Mouse (Mus musculus) hindbrain, embryonic 13.5 days (tissue): Measurements from ENCODE around the gene Cyth4. TPM values are rescaled to one million over a fixed set of nuclear protein-coding genes. Genes with fewer than 3 reads are reported as not detected.
A peak's percentile ranks its signal among the peaks of the same experiment; 100 is the strongest.

Experiments used
- ATAC-seq: fragments of 200-750 bp; cut with Nextera tagmentation; 2 replicates; pipeline ENCODE4 v1.8.0; 2017; ENCODE audit warnings: moderate TSS enrichment; ENCODE audit not compliant: low FRiP score
- H3K27ac ChIP-seq: fragments of 300-500 bp; sonication (generic); 2 replicates; pipeline ENCODE4 v1.5.1; 2015; ENCODE audit warnings: inconsistent platforms, mild to moderate bottlenecking, moderate library complexity
- H3K27me3 ChIP-seq: fragments of 300-500 bp; sonication (generic); 2 replicates; pipeline ENCODE4 v1.6.1; 2015; ENCODE audit warnings: mild to moderate bottlenecking, inconsistent platforms
- H3K36me3 ChIP-seq: fragments of 300-500 bp; sonication (generic); 2 replicates; pipeline ENCODE4 v1.6.1; 2015; ENCODE audit warnings: mild to moderate bottlenecking, inconsistent platforms
- H3K4me1 ChIP-seq: fragments of 300-500 bp; sonication (generic); replicated peaks from 2 replicates; pipeline ENCODE4 v1.6.1; 2015; ENCODE audit warnings: inconsistent platforms
- H3K4me2 ChIP-seq: fragments of 300-500 bp; sonication (generic); 2 replicates; pipeline ENCODE4 v1.6.1; 2015; ENCODE audit warnings: inconsistent platforms, mild to moderate bottlenecking, moderate library complexity
- H3K4me3 ChIP-seq: fragments of 300-500 bp; sonication (generic); 2 replicates; pipeline ENCODE4 v1.5.1; 2015; ENCODE audit warnings: mild to moderate bottlenecking, inconsistent platforms
- H3K9ac ChIP-seq: fragments of 300-500 bp; sonication (generic); 2 replicates; pipeline ENCODE4 v1.6.1; 2015; ENCODE audit warnings: mild to moderate bottlenecking, inconsistent platforms
- H3K9me3 ChIP-seq: fragments of 300-500 bp; sonication (generic); 2 replicates; pipeline ENCODE4 v1.6.1; 2016; ENCODE audit warnings: inconsistent platforms
- WGBS: fragments of 180-500 bp; shearing (Covaris S2); methylation state at CpG from one replicate; pipeline ENCODE4 v1.1.7; 2015; 5-methylcytosine and 5-hydroxymethylcytosine counted together
- polyA plus RNA-seq: library from polyadenylated mRNA; unstranded; fragments of >200 nt; fragmentation: Nextera tagmentation; extraction: Ambion mirVana; gene quantifications from 2 replicates; pipeline ENCODE4 v1.2.1, GENCODE M21; 2015

Gene Cyth4
- polyA plus RNA-seq, 1 experiment from 2014 or later, result 7.7 TPM

- Histone ChIP-seq H3K4me2 (no peak overlapping the region), H3K4me3 (no peak overlapping the region), H3K27ac (no peak overlapping the region), H3K27me3 (no peaks in the 10 kb centered on the region), H3K9me3 (no peaks in the 10 kb centered on the region), H3K9ac (no peak overlapping the region), H3K36me3 (no peaks in the 10 kb centered on the region), H3K4me1 (peaks cover 12% of the 10 kb centered on the region)
- ATAC-seq, result no peak
- 81% methylated on average over 6 of the region's 6 CpGs for WGBS
Measured at GRCm38 (mm10) chr15:78601180-78601579, 4.3 kb downstream of the Cyth4 start.

- H3K4me2 ChIP-seq, result no peak overlapping the region
- H3K9me3 ChIP-seq, result no peaks in the 10 kb centered on the region
- no peak for ATAC-seq
- no peak overlapping the region for H3K27ac ChIP-seq
- no peaks in the 10 kb centered on the region for H3K36me3 ChIP-seq
- H3K9ac ChIP-seq, result no peak overlapping the region
- H3K4me1 ChIP-seq, result peaks cover 11% of the 10 kb centered on the region
- 82% methylated on average over 6 of the region's 6 CpGs for WGBS
- H3K27me3 ChIP-seq, result no peaks in the 10 kb centered on the region
- H3K4me3 ChIP-seq, result no peak overlapping the region
Measured at GRCm38 (mm10) chr15:78604255-78604654, 7.4 kb downstream of the Cyth4 start.

- no peak overlapping the region for H3K4me3 ChIP-seq
- WGBS, result 76% methylated on average over 3 of the region's 3 CpGs
- ATAC-seq, result no peak
Measured at GRCm38 (mm10) chr15:78605371-78605791, 8.5 kb downstream of the Cyth4 start.

DNA sequence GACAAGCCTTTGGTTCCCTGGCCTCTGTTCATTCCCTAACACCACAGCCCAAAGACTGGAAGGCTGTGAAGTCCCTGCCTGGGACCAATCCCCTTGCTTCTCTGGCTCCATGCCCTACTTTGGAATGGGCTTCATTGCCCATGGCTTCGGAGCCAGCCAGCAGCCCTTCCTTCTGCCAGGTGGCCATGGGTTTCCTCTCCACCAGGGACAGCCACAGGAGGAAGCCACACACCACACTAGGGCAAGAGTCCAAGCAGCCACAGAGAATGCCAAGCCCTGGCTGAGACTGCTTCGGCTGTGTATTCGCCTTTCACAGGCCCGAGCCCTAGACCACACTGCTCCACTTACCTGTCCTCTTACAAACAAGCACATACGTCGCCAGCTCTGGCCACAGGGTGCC, 9.2 kb downstream of the Cyth4 start:
- WGBS, result 84% methylated on average over 6 of the region's 6 CpGs
- no peak overlapping the region for H3K4me2 ChIP-seq
- peaks cover 18% of the 10 kb centered on the region for H3K4me1 ChIP-seq
- no peaks in the 10 kb centered on the region for H3K27me3 ChIP-seq
- H3K9ac ChIP-seq, result no peak overlapping the region
- no peak overlapping the region for H3K4me3 ChIP-seq
- no peaks in the 10 kb centered on the region for H3K9me3 ChIP-seq
- no peak for ATAC-seq
- no peak overlapping the region; the same call in 1 of the 2 replicates for H3K27ac ChIP-seq
- H3K36me3 ChIP-seq, result no peaks in the 10 kb centered on the region

More at GRCm38 (mm10) chr15:78605371-78605791, 8.5 kb downstream of the Cyth4 start:
- Histone ChIP-seq H3K9ac (no peak overlapping the region), H3K4me1 (peaks cover 13% of the 10 kb centered on the region), H3K36me3 (no peaks in the 10 kb centered on the region), H3K27me3 (no peaks in the 10 kb centered on the region), H3K4me2 (no peak overlapping the region), H3K9me3 (no peaks in the 10 kb centered on the region), H3K27ac (no peak overlapping the region)

DNA sequence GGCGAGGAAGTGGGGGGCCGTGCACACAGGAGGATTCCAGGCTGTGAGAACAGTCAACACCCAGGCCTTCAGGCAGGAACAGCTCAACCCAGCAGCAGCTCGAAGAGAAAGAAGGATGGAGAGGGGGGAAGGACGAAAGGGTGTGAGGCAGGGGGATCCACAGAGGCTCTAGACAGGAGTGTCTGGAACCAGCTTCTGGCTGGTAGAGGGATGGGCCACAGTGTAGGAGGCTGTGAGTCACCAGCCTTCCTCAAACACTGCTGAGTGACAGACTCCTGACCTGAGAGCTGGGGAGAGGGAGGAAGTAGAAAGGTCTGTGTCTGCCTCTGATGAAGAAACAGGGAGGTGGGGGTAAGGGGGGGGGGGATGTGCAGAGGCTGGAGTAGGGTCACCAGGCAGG, 10.6 kb downstream of the Cyth4 start:
- Histone ChIP-seq H3K4me2 (no peak overlapping the region), H3K9ac (no peak overlapping the region), H3K9me3 (no peaks in the 10 kb centered on the region), H3K27ac (no peak overlapping the region), H3K4me1 (peaks cover 23% of the 10 kb centered on the region), H3K4me3 (no peak overlapping the region), H3K36me3 (no peaks in the 10 kb centered on the region), H3K27me3 (no peaks in the 10 kb centered on the region)
- no peak for ATAC-seq
- WGBS, result 67% methylated on average over 4 of the region's 4 CpGs

DNA sequence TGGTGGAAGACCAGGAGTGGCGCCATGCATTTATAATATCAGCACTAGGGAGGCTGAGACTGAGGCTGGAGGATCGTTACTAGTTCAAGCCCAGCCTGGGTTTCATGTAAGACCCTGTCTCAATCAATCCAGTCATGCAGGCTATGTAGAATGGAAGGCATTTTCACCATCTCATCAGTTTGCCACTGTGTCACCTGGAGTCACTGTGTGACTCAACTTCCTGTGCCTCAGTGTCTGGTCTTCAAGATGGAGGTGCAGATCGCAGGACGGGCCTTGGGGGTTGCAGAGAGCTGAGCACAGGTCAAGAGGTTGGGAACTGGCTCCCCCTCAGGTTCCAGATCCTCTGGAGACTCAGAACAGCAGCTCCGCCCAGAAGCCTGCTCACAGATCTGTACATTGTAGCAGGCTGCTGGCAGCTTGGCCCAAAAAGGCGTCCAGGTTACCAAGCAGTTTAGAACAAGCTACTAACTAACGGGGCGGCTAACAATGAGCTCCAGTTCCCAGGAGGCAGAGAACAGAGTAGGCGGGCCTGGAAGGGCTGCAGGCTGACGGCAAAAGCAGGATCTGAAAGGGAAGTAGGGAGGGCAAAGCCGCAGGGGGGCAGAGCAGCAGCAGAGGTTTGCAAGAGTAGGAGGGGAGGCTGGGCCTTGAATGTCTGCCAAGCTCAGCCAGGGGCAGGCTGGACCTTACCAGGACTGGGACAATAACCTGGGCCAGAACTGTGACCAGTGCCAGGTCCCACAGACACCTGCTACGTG, 14.0 kb downstream of the Cyth4 start:
- ATAC-seq, result no peak
- Histone ChIP-seq H3K9me3 (no peaks in the 10 kb centered on the region), H3K27ac (no peak overlapping the region), H3K36me3 (no peaks in the 10 kb centered on the region), H3K4me3 (no peak overlapping the region), H3K4me1 (peaks cover 18% of the 10 kb centered on the region), H3K9ac (peak overlapping the region; percentile 21; the same call in 1 of the 2 replicates), H3K27me3 (no peaks in the 10 kb centered on the region), H3K4me2 (no peak overlapping the region)
- WGBS, result 32% methylated on average over 12 of the region's 12 CpGs

DNA sequence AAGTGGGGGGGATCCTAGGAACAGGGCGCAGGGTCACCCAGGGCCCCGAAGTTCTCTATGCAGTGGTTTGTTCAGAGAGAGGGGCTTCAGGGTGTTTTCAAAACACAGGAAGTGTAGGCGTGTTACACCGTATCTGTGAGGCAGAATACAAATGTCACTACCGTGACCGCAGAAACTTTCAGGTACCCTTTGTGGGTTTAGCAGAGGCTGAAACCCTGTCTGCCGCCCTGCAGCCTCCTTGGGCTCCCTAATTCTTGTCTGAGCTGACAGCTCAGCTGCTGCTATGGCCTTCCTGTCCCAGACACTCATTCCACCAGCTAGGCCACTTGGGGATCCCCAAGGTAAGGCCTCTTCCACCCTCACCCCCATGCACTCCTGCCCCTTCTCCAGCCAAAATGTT, 17.7 kb downstream of the Cyth4 start:
- ATAC-seq, result no peak
- 88% methylated on average over 7 of the region's 7 CpGs for WGBS

DNA sequence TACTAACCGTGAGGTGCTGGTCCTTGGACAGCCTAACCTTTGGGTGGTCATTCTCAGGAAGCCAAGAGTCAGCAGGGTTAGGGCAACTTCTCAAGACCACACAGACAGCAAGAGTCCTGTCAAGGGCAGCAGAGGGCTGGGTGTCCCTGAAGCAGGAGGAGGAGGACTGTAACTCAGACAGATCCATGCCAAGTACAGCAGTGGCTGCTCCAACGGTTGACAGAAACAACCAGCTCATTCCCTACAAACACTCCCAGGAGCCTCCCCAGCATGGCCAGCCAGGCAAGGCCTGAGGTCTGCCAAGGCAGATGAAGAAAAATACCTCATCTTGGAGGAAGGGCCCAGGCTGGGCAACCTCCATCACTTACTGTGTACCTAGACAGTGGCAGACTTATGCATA, 20.1 kb downstream of the Cyth4 start:
- H3K4me3 ChIP-seq, result no peak overlapping the region
- H3K9ac ChIP-seq, result no peak overlapping the region
- H3K9me3 ChIP-seq, result no peaks in the 10 kb centered on the region
- no peak overlapping the region for H3K4me2 ChIP-seq
- 0 out of 2 replicates have a peak, but pooled peaks cover 17% of the 10 kb centered on the region for H3K27me3 ChIP-seq
- no peak for ATAC-seq
- H3K36me3 ChIP-seq, result no peaks in the 10 kb centered on the region
- H3K27ac ChIP-seq, result no peak overlapping the region
- WGBS, result 95% methylated on average over 2 of the region's 2 CpGs
- H3K4me1 ChIP-seq, result no peaks in the 10 kb centered on the region

More for the DNA sequence above, 17.7 kb downstream of the Cyth4 start:
- no peak overlapping the region for H3K4me3 ChIP-seq
- H3K27ac ChIP-seq, result no peak overlapping the region
- no peaks in the 10 kb centered on the region for H3K9me3 ChIP-seq
- no peak overlapping the region for H3K9ac ChIP-seq
- no peaks in the 10 kb centered on the region for H3K36me3 ChIP-seq
- peaks cover 13% of the 10 kb centered on the region for H3K4me1 ChIP-seq
- H3K27me3 ChIP-seq, result 0 out of 2 replicates have a peak, but pooled peaks cover 4% of the 10 kb centered on the region
- H3K4me2 ChIP-seq, result no peak overlapping the region

DNA sequence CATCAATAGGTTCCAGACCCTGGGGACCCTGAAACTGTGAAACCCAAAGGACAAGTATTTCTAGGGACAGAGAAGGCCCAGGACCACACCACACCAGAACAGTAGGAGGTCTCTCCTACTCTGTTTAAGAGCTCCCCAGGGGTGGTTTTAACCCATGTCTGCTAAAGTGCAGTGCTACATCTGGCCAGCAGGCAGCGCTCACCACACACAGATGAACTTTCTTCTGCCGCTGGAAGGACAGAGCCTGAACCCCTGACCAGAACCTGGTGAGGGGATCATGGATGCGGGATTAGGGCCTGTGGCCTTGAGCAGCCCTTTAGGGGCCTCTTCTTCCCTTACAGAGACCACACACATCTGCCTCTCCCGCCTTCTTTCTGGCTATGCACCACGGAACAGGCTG, 26.6 kb downstream of the Cyth4 start:
- 16% methylated on average over 5 of the region's 5 CpGs for WGBS
- ATAC-seq, result peak; percentile 12; the same call in 1 of the 2 replicates

GRCm38 (mm10) chr15:78624431-78624950, 27.6 kb downstream of the Cyth4 start:
- Histone ChIP-seq H3K27ac (peak overlapping the region; percentile 80), H3K27me3 (0 out of 2 replicates have a peak, but pooled peaks cover 13% of the 10 kb centered on the region), H3K4me2 (no peak overlapping the region), H3K36me3 (no peaks in the 10 kb centered on the region), H3K4me3 (no peak overlapping the region), H3K9me3 (no peaks in the 10 kb centered on the region), H3K9ac (0 out of 2 replicates have a peak overlapping the region, but pooled peaks have one; percentile 29), H3K4me1 (peaks cover 15% of the 10 kb centered on the region)
- ATAC-seq, result peak; percentile 81
- 27% methylated on average over 13 of the region's 13 CpGs for WGBS

More for the DNA sequence above, 26.6 kb downstream of the Cyth4 start:
- H3K4me1 ChIP-seq, result peaks cover 15% of the 10 kb centered on the region
- no peak overlapping the region for H3K27ac ChIP-seq
- no peak overlapping the region for H3K4me3 ChIP-seq
- H3K36me3 ChIP-seq, result no peaks in the 10 kb centered on the region
- H3K4me2 ChIP-seq, result no peak overlapping the region
- 0 out of 2 replicates have a peak, but pooled peaks cover 13% of the 10 kb centered on the region for H3K27me3 ChIP-seq
- no peaks in the 10 kb centered on the region for H3K9me3 ChIP-seq
- H3K9ac ChIP-seq, result no peak overlapping the region

GRCm38 (mm10) chr15:78624961-78625360, 28.1 kb downstream of the Cyth4 start:
- H3K4me1 ChIP-seq, result peaks cover 15% of the 10 kb centered on the region
- H3K27ac ChIP-seq, result peak overlapping the region; percentile 80
- no peak for ATAC-seq
- 0 out of 2 replicates have a peak, but pooled peaks cover 13% of the 10 kb centered on the region for H3K27me3 ChIP-seq
- H3K36me3 ChIP-seq, result no peaks in the 10 kb centered on the region
- 68% methylated on average over 3 of the region's 3 CpGs for WGBS
- no peak overlapping the region for H3K4me2 ChIP-seq
- H3K9me3 ChIP-seq, result no peaks in the 10 kb centered on the region
- H3K4me3 ChIP-seq, result no peak overlapping the region
- H3K9ac ChIP-seq, result no peak overlapping the region

GRCm38 (mm10) chr15:78626285-78626684, 29.4 kb downstream of the Cyth4 start:
- no peak overlapping the region for H3K4me3 ChIP-seq
- H3K27ac ChIP-seq, result no peak overlapping the region
- H3K9me3 ChIP-seq, result no peaks in the 10 kb centered on the region
- WGBS, result 90% methylated on average over 13 of the region's 13 CpGs
- no peak for ATAC-seq
- no peak overlapping the region for H3K4me2 ChIP-seq
- 0 out of 2 replicates have a peak, but pooled peaks cover 6% of the 10 kb centered on the region for H3K27me3 ChIP-seq
- H3K36me3 ChIP-seq, result no peaks in the 10 kb centered on the region
- H3K9ac ChIP-seq, result no peak overlapping the region
- peaks cover 25% of the 10 kb centered on the region for H3K4me1 ChIP-seq
